Mouse (Mus musculus) thymus, adult 2 months (tissue): ENCODE results near the gene Hlx. TPM values are rescaled to one million over a fixed set of nuclear protein-coding genes. Genes with fewer than 3 reads are reported as not detected.

ENCODE experiments used
- DNase-seq: peaks from one replicate; pipeline ENCODE4 v3.0.0; 2021
- H3K27ac ChIP-seq: fragments of 200-500 bp; 2 replicates; pipeline ENCODE4 v1.5.1; 2012; ENCODE audit warnings: low read length, control low read depth; ENCODE audit not compliant: control insufficient read depth, insufficient read depth
- H3K27me3 ChIP-seq: fragments of 200-500 bp; 2 replicates; pipeline ENCODE4 v1.6.1; 2012; ENCODE audit warnings: mild to moderate bottlenecking, low read length, moderate library complexity, mixed read lengths; ENCODE audit not compliant: control insufficient read depth, insufficient read depth
- H3K36me3 ChIP-seq: fragments of 200-500 bp; 2 replicates; pipeline ENCODE4 v1.6.1; 2012; ENCODE audit warnings: mild to moderate bottlenecking, low read length, moderate library complexity; ENCODE audit not compliant: control insufficient read depth, insufficient read depth
- H3K4me1 ChIP-seq: fragments of 200-500 bp; replicated peaks from 2 replicates; pipeline ENCODE4 v1.6.1; 2012; ENCODE audit warnings: low read length; ENCODE audit not compliant: control insufficient read depth, insufficient read depth
- H3K4me3 ChIP-seq: fragments of 200-500 bp; 2 replicates; pipeline ENCODE4 v1.5.1; 2012; ENCODE audit warnings: mild to moderate bottlenecking, low read length, control low read depth, moderate library complexity; ENCODE audit not compliant: control insufficient read depth, insufficient read depth
- CTCF ChIP-seq: fragments of 200-500 bp; IDR thresholded peaks from 2 replicates; pipeline ENCODE4 v1.5.1; 2012; ENCODE audit warnings: mild to moderate bottlenecking, control low read depth, low read length, moderate library complexity, borderline replicate concordance; ENCODE audit not compliant: control insufficient read depth, poor library complexity, insufficient read depth; ENCODE audit errors: extremely low read depth
- POLR2A ChIP-seq: fragments of 200-500 bp; IDR thresholded peaks from 2 replicates; pipeline ENCODE4 v1.6.1; 2012; ENCODE audit warnings: mild to moderate bottlenecking, low read length, control low read depth, moderate library complexity; ENCODE audit not compliant: control insufficient read depth, poor library complexity, insufficient read depth; ENCODE audit errors: extremely low read depth
- WGBS: fragments of 180-500 bp; shearing (Covaris S2); methylation state at CpG from one replicate; pipeline ENCODE4 v1.1.7; 2018; 5-methylcytosine and 5-hydroxymethylcytosine counted together
- polyA plus RNA-seq: library from polyadenylated mRNA; depleted of rRNA; stranded (reverse); fragments of >200 nt; gene quantifications from 2 replicates; pipeline ENCODE4 v1.2.3, GENCODE M21; 2012; rRNA removed

The Hlx gene
- polyA plus RNA-seq, result 15.5 and 18.4 TPM in 2 replicates

- Histone ChIP-seq H3K27me3 (peaks cover 26% of the 10 kb centered on the region), H3K4me1 (peaks cover 24% of the 10 kb centered on the region), H3K27ac (no peak within 1 kb of the TSS), H3K4me3 (peak within 1 kb of the TSS; percentile 67), H3K36me3 (no peaks in the 10 kb centered on the region)
- under 1% methylated on average over 31 of the region's 32 CpGs for WGBS
- no peak for TF ChIP-seq CTCF
- TF ChIP-seq POLR2A, result no peak
- peak; percentile 31 for DNase-seq
These were observed at the start of gene Hlx for GRCm38 (mm10) chr1:184732556-184733049. Gene Hlx (minus strand): TSS chr1:184732619.

GRCm38 (mm10) chr1:184782161-184782513 lies 49.7 kb upstream of the Hlx start:
- Histone ChIP-seq H3K4me1 (no peaks in the 10 kb centered on the region), H3K27me3 (no peaks in the 10 kb centered on the region; the same call in 1 of the 2 replicates), H3K4me3 (no peak overlapping the region), H3K27ac (no peak overlapping the region), H3K36me3 (no peaks in the 10 kb centered on the region)
- DNase-seq, result no peak
- WGBS, result 93% methylated on average over 14 of the region's 14 CpGs
- no peak for TF ChIP-seq CTCF
- no peak for TF ChIP-seq POLR2A

DNA sequence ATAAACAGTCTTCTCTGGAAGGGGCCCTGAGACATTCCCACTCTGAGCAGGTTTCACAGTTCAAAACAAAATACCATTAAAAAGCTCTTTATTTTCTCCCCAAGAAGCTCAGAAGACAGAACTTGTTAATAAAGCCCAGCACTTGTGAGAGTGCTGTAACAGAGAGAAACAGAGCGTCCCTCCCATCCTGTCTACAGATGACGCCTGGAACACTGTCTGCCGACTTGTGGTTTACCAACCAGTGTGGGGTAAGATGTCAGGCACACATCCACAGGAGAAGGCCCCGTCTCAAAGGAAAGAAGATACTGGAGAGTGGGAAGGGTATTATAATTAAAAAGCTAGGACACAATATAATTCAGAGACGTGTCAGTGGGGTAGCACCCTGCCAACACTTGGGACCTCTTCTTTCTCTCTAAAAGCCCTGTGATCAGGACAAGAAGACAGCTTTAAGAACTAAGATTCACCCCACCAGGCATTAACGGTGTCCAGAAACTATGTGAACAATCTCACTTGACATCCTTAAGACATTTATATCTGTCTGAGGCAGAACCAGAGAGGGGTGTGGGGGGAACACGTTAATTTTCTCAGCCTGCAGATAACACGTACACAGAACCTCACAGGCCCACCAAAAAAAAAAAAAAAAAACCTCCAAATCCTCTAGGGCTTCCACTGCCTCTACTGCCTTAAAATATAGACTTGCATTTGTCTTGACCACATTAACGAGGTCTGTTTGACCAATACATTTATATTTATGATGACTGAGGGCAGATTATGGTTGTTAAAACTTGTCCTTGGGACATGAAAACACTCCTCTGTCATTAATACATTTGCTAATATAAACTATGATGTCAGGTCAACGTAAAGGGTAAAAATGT lies 49.1 kb upstream of the Hlx start:
- H3K27ac ChIP-seq, result no peak overlapping the region
- no peak for TF ChIP-seq POLR2A
- no peak for TF ChIP-seq CTCF
- WGBS, result 59% methylated on average over 10 of the region's 10 CpGs

DNA sequence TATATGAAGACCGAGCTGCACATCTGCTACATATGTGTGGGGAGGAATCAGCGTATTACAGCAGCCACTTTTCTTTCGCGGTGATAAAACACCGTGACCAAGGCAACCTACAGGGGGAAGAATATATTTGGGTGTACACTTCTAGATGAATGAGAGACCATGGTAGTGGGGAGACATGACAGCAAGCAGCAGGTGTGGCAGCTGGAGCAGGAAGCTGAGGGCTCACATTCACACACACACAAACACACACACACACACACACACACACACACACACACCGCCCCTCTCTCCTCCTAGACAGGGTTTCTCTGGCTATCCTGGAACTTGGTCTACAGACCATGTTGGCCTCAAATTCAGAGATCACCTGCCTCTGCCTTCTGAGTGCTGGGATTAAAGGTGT lies 45.7 kb upstream of the Hlx start:
- no peaks in the 10 kb centered on the region for H3K36me3 ChIP-seq
- H3K4me3 ChIP-seq, result no peak overlapping the region
- no peaks in the 10 kb centered on the region for H3K4me1 ChIP-seq
- no peaks in the 10 kb centered on the region for H3K27me3 ChIP-seq
- TF ChIP-seq CTCF (no peak), POLR2A (no peak)
- WGBS, result 91% methylated on average over 6 of the region's 6 CpGs
- H3K27ac ChIP-seq, result no peak overlapping the region
- no peak for DNase-seq

More for the DNA sequence above, 49.1 kb upstream of the Hlx start:
- no peaks in the 10 kb centered on the region; the same call in 1 of the 2 replicates for H3K27me3 ChIP-seq
- no peaks in the 10 kb centered on the region for H3K4me1 ChIP-seq
- no peaks in the 10 kb centered on the region for H3K36me3 ChIP-seq
- no peak overlapping the region for H3K4me3 ChIP-seq
- no peak for DNase-seq

GRCm38 (mm10) chr1:184777061-184777795 lies 44.8 kb upstream of the Hlx start:
- no peak for DNase-seq
- no peaks in the 10 kb centered on the region for H3K4me1 ChIP-seq
- no peaks in the 10 kb centered on the region for H3K27me3 ChIP-seq
- WGBS, result 49% methylated on average over 22 of the region's 22 CpGs
- TF ChIP-seq POLR2A (no peak), CTCF (no peak)
- no peak overlapping the region for H3K27ac ChIP-seq
- H3K36me3 ChIP-seq, result no peaks in the 10 kb centered on the region
- no peak overlapping the region for H3K4me3 ChIP-seq

DNA sequence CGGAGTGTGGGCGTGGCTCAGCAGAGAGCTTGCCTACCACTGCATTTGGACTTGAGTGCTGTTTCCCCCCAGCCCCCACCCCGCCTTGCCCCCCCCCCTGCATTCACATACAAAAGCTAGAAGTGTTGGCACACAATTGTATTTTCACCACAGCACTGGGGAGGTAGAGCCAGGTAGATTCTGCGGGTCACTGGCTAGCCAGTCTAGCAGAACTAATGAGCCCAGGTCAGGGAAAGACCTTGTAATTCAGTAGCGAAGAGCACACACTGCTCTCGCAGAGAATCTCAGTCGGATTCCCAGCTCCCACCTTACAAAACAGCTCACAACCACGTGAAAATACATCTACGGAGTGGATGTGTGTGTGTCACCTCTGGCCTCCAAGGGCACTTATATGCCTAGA lies 42.9 kb upstream of the Hlx start:
- Histone ChIP-seq H3K4me3 (no peak overlapping the region), H3K4me1 (no peaks in the 10 kb centered on the region), H3K27ac (no peak overlapping the region), H3K36me3 (no peaks in the 10 kb centered on the region), H3K27me3 (no peaks in the 10 kb centered on the region)
- WGBS, result 75% methylated on average over 9 of the region's 9 CpGs
- no peak for DNase-seq
- TF ChIP-seq POLR2A (no peak), CTCF (no peak)
